Mouse (Mus musculus) adrenal gland, adult 8-10 months (tissue): Measurements from ENCODE around the gene Grasp. TPM values are rescaled to one million over a fixed set of nuclear protein-coding genes. Genes with fewer than 3 reads are reported as not detected.

Experiments
- DNase-seq: peaks from one replicate; pipeline ENCODE4 v3.0.0; 2022
- total RNA-seq, 4 experiments: library from RNA; stranded (reverse); gene quantifications; 2 replicates each; pipeline ENCODE4 v1.2.4; 2022

Grasp gene
- total RNA-seq, 4 experiments from 2014 or later, result 8.8 to 19.6 (median 17.1) TPM

DNA sequence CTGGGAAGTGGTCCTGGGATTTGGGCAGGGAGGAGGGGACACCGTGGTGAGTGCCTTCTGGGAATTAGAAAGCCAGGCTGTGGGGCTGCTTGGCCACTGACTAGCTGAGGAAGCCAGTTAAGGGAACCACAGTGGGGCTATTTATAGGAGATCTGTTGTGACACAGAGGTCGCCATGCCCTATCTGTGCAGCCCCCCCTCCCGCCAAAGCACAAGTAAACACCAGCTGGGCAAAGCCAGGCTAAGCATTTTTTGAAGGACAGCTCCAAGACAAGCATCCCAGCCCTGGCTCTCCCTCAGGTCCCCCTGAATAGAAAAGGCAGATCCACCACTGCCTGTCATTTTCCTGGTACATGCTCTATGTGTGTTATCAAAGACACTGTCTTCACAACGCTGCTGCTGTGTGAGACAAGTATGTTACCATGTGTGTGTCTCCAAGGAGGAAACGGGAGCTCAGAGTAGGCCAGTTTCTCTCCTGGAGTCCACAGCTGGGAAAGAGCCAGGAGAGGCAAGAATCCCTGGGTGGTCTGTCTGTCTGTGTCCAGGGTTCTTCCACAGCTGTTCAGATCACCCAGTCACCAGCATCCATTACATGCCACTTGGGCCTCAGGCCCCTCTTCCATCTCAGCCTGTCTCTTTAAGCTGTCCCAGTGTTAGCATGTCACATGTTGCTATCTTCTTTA is 24.2 kb downstream of the Grasp start:
- DNase-seq, result no peak

GRCm38 (mm10) chr15:101250220-101250800 is 26.3 kb downstream of the Grasp start:
- DNase-seq, result no peak

GRCm38 (mm10) chr15:101251930-101252329 is 27.9 kb downstream of the Grasp start:
- no peak for DNase-seq

- DNase-seq, result no peak
Measured at GRCm38 (mm10) chr15:101252614-101253013, 28.6 kb downstream of the Grasp start.

DNA sequence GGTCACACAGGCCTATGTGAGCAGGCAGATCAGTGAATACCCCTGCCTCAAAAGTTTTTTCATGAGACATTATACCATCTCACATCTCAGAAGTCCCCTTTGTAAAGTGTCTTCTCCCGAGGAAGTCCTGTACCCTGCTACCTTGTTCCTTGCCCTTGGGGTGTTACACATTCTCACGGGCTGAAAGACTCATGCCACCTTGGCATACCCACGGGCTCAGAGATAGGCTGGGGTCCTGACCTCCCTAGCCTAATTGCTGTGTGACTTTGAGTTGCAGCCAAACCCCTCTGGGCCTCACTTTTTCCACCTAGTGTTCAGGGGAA is 29.5 kb downstream of the Grasp start:
- DNase-seq, result no peak

DNA sequence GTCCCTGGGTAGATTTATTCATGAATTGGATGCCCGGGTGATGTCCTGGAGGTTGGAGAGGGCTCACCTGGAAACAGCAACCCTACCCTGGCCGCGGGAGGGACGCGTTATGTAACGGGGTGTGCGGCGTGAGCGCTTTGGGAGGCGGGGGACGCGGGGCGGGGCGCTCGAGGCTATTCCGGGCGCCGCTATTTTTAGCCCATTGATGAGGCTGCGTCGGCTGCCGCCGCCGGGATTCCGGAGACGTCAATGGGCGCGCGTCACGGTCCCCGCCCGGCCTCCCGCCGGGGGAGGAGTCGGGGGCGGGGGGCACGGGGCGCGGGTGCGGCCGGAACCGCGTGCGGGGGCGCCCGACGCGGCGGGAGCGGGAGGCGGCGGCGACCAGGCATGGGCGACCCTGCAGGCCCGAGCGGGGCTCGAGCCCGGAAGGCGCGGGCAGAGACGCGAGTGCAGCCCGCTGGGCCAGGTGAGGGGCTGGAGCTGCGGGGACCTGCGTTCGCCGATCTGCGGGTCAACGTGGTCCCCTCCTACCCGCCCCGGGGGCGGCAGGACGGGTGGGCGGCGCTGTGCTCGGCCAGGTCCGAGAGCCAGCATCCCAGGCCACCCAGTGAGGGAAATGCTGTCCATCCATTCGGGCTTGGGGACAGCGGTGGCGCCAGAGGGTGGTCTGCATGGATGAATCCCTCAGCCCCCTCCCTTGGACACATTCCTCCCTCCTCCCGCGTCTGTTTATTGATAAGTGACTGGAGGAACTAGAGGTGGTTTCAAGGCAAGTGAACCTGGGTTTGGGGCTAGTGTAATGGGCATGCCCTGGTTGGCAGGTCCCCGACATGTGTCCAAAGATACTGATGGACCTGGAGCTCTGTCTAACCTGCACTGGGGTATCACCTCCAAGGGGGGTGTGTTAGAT is 30.2 kb downstream of the Grasp start, which contains the start of gene Nr4a1:
TSS of gene Nr4a1 (plus strand) at position 384 of the 910 bp plus-strand sequence.
- peak; percentile 86 for DNase-seq

GRCm38 (mm10) chr15:101255842-101256462 is 32.0 kb downstream of the Grasp start:
- DNase-seq, result no peak

DNA sequence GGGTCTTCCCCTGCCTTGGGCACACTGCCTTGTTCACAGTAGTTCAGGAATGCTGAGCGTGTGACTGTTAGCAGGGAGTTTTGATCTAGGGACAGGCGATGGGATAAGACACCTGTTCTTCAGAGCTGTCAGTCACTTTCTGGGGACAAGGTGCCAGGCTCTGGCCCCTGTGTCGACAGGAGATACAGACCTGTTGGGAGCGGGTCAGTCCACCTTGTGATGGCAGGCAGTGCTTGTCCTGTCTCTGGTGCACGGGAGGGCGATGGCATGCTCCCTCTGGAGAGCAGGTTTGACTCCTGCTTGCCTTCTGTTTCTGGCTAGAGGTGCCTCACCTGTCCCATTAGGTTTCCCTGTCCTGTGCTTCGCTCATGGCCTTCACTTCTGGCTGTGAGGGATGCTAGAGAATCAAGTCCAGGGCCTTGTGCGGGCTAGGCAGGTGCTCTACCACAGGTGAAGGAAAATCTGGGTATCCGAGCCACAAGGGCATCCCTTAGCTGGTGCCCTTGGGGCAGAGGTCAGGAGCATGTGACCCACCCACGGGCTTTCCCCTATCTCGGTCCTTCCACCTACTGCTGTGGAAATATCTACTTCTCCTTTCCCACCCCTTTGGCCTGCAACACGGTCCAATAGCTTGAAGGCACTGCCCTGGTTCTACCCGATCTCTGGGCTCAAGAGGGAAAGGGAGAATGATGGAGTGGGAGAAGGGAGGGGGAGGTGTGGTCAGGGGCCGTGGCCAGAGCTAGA is 32.6 kb downstream of the Grasp start:
- DNase-seq, result no peak

- DNase-seq, result no peak
Measured at GRCm38 (mm10) chr15:101258420-101258819, 34.4 kb downstream of the Grasp start.

DNA sequence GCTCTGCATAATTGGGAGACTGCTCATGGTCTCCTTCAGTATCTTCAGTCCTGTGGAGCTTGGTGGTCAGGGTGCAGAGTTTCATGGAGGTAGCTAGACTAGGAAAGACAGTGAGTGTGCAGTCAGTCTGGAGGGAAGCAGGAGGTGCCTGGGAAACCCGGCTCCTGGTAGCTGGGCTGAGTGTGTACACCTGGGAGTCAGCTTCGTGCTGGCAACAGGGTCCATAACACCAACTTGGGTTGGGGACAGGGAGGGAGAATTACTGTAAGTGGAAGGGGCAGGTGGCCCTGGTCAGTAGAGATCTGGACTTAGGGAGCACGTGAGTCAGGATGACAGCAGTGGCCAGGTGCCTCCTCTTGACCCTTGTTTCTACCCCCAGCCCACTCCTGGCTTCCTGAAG is 35.9 kb downstream of the Grasp start:
- DNase-seq, result no peak

DNA sequence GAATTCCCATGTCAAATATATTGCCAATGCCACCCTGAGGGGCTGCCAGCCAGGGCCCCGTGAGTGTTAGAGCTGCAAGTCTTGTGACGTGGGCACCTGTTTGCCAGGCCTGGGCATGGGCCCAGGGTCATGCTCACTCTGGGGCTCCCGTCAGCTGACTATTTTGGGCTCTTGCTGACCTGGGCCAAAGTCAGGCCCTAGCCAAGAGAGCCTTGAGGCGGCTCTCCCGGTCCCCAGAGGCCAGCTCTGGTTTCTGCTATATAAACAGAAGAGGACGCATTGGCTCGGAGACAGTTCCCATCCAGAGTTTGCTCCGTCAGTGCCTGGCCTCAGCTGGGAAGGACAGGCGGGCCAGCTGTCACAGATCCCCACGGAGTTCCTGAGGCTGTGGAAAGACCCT is 36.4 kb downstream of the Grasp start:
- peak; percentile 74 for DNase-seq

GRCm38 (mm10) chr15:101260874-101261622 is 37.1 kb downstream of the Grasp start:
- DNase-seq, result no peak

GRCm38 (mm10) chr15:101262502-101262901 is 38.5 kb downstream of the Grasp start:
- DNase-seq, result no peak

DNA sequence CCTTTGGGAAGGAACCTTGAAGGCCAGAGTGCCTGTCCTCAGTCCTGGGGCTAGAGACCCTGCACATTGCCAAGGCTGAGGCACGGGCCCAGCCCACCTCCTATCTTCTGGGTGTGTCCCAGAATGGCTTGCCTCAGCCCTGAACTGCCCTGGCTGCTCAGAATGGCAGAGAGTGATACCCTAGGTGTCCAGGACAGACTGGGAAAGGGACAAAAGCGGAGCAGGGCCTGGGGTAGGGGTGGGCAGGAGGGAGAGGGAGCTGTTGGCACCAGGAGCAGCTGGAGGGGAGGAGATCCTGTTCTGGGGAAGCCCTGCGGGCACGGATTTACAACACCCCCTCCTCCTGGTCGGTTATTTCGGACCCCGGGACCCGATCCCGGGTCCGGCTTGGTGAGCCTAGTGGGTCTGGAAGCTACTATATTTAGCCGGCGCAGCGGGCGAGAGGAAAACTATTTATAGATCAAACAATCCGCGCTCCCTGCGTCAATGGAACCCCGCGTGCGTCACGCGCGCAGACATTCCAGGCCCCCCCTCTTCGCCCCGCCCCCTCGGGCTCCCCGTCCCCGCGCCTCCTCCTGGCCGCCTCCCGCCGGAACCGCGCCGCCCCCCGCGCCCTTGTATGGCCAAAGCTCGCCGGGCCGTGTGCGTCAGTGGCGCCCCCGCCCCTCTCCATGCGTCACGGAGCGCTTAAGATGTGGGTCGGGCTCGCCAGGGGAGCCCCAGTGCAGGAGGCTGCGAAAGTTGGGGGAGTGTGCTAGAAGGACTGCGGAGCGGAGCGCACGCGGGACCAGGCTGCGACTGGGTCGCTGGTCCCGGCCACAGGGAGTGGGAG is 42.4 kb downstream of the Grasp start:
- DNase-seq, result peak; percentile 96

DNA sequence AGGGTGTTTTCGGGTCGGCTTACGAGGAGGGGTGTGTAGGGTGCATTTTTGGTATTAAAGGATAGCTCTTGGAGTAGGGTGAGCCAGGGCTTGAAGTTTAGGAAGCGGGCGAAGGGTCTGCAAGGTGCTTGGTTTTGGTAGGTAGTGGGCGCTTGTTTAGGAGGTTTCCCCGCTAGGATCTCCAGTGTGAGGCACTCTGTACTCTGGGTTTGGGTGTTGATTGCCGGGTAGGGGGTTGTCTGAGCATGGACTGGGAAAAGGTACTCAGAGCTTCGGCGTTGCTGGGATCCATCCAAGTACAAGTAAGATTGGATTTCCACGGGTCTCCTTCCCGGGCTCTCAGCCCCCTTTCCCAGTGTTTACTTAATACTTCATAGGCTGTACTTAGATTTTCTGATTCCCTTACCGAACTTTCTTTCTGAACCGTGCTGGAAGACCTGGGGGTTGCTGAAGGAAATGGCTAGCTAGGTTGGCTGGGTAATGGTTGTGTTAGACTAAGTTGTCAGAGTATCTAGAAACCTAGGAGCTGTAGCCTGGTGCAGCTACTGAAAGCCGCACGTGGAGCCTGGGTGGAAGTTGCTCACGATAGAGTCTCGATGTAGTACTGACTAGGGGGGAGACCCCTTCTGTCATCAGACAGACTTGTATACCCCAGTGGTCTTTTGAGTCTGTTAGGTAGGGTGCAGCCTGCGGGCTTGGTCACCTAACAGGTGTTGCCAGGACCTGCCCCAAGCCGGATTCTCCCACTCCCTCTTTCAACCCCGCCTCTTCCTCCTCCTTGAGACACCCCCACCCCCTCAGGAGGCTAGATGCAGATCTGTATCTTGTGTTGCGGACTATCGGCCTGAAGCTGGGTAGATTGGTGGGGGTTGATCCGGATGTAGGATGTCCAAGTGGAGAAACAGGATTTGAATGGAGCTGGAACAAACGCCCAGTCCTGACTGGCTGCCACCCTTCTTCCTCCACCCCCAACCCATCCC is 43.4 kb downstream of the Grasp start:
- DNase-seq, result no peak

GRCm38 (mm10) chr15:101270101-101270820 is 46.3 kb downstream of the Grasp start:
- DNase-seq, result no peak

- DNase-seq, result no peak
Measured at GRCm38 (mm10) chr15:101271107-101271506, 47.1 kb downstream of the Grasp start.

- no peak for DNase-seq
Measured at GRCm38 (mm10) chr15:101271513-101271912, 47.5 kb downstream of the Grasp start.

DNA sequence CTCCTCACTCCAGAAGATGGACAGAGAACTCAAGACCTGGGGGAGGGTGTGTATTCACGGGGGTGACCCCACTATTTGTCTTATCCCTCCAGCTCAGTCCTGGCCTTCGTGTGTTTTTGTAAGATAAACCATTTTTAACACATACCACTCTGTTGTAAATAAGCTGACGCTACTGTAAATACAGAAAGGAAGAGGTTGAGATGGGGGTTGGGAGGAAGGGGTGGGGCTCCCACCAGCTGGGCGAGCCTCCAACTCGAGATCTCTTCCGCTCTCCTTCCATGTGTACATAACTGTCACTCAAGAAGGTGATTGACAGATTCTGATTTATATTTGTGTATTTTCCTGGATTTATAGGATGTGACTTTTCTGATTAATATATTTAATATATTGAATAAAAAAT is 50.4 kb downstream of the Grasp start:
- no peak for DNase-seq
